Mouse (Mus musculus) urinary bladder, postnatal 14 days (tissue): ENCODE data around the gene Plekhh2.

Source experiments
- DNase-seq: peaks from one replicate; pipeline ENCODE4 v3.0.0; 2021; ENCODE audit warnings: low spot score

The Plekhh2 gene

DNA sequence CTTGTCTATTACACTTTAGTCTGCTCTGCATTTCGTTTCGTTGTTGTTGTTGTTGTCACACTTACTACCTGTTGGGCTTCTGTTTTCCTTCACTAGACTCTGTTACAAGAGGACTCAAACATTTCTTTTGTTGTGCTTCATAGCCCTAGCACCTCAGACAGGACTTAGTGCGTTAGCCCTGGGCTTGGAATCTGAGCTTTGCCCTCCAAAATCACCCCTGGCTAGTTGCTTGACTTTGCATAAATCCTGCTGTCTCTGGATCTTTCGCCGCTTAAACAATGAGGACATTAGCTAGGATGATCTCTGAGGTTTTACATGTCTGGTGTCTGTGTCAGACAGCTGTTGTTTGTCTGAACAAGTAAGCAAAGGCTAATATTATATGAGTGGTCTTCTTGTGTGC lies 62.2 kb downstream of the Plekhh2 start:
- no peak for DNase-seq

DNA sequence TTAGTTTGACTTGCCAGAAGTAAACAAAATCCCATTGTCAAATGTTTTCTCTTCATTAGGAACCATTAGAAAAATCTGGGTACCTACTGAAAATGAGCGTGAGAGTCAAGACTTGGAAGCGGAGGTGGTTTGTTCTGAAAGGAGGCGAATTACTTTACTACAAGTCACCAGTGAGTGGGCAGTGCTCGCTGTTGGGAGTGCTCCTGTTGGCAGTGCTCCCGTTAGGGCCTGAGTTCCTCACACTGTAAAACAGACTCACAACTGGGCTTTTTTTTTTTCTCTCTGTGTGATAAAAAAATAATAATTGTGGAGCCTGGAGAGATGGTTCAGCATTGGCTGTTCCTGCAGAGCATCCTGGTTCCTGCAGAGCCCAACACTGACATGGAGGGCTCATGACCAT lies 63.4 kb downstream of the Plekhh2 start:
- no peak for DNase-seq

DNA sequence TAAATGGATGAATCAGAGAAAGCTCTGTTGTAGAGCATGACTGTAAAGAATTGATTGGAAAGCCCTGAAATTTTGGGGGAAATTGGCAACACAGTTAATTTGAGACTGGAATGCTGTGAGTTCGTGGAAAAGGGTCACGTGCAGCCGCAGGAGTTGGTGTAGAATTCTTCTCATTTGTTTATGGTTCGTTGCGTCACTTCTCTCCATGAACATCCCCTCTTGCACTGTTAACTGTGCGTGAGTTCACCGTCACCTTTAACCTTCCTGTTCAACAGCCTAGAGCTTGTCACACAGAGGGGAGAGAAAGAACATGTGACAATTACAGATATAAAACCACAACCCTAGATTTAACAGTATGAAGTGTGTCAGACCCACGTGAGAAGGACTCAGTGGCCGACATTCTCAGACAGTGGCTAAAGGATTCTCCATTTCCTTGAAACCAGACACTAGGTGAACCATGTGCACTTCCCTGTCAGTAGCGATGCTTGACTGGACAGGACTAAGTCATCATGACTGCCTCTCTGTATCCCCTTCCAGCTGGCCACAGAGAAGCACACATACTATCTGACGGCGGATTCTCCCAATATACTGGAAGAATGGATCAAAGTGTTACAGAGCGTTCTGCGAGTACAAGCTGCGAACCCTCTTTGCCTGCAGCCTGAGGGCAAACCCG lies 65.1 kb downstream of the Plekhh2 start:
- no peak for DNase-seq

DNA sequence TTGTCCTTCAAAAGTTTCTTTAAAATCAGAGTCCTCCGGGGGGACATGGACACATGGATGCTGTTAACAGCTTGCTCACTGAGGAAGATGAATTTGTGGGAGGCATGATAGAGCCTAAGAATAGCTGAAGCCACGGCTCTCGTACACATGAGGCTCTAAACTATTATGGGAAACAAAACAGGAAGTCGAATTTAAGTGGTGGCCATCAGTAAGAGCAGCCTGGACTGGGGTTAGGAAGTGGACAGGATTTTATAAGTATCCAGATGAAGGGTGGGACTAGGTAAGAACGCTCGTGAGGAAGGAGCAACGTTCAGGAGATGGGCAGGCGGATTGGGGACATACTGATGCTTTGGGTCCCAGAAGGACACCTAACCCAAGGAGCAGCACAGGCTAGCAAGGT lies 67.6 kb downstream of the Plekhh2 start:
- no peak for DNase-seq

DNA sequence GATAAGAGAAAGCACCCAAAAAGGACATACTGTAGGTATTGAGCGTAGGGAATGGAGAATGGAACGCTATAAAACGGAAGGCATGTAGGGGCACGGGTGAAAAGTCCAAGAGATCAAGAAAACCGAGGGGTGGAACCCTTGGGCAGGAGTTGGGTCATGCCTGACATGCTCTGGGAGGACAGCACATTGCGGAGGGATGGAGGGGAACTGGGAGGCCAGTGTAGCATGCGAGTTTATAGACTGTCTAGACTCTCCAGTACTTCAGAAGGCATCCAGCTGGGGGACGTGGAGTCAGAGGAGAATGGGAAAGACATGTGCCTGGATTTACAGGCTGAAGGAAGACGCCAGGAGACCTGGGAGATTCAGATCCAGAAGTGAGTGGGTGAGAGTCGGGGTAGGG lies 68.1 kb downstream of the Plekhh2 start:
- no peak for DNase-seq

DNA sequence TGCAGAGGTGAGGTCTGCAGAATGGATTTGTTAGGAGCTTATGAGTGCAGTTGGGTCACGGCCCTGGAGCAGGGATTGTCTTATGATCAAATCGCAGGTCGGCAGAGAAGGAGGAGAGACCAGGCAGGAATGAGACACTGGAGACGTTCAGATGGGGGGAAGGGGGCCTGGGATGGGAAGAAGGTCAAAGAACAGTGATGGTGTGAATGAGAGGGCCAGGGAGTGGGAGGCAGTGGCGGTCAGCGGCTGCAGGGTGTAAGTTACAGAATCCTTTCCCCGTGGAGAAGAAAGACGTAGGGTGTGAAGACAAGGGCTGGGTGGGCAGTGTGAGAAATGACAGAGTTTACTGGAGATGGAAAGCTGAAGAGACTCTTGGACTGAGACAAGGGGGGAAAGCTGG lies 69.1 kb downstream of the Plekhh2 start:
- DNase-seq: no peak

DNA sequence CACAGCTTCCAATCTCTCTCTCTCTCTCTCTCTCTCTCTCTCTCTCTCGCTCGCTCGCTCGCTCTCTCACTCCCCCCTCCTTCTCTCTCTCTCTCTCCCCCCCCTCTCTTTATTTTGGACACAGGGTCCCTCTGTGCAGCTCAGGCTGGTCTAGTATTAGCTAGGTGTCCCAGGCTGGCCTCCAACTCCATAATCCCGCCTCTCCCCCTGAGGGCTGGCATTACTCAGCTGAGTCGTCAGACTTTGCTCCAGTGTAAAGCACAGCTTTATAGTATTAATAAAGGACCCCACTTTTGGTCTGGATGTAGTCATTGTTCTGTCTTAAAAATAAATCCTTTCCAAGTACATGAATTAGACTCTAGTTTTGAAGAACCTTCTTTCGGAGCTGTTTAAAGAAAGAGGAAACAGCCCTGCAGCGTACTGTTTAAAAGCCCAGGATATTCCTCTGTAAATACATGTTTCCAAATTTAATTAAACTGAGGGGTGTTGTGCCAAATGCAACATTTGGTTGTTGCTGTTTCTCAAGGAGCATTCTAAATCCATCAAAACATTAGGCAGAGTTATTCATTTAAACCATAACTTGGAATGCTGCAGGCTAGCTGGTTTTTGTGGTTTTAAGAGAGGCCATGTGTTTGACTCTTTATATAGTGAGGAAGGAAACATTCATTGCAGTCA lies 70.2 kb downstream of the Plekhh2 start:
- DNase-seq: no peak

DNA sequence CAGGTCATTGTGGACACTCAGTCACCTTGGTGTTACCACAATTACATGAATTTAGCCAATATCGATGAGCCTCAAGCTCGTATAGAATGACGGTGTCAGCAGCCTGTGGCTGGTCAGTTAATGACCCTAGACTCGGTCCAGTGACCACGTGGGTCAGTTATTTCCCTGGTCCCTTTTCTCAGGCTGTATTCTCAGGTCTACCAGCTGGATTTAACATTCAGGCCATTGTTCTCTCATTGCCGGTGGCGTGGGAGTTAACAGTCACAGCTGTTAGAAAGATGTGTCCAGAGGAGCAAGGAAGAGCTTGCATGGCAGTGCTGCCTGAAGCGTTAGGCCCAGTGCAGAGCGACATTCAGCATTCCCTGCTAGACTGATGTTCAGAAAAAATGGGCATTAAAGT lies 72.4 kb downstream of the Plekhh2 start:
- DNase-seq: no peak

DNA sequence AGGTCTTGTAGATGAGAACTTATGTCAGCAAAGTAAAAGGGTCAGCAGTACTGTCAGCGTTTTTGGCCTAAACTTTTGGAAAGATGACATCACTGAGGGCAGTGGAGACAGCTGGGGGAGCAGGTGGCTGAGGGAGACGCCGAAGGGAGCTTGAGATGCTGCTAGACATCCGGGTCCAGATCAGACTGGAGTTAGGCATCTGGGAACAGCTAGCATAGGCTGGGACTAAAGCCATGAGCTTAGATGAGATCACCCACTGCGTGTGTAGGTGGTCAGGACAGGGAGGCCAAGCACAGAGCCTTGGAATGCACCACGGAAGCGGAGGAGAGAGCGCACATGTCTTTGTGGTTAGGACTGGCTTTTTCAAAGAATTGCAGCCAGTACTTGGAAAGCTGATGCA lies 73.4 kb downstream of the Plekhh2 start:
- peak; percentile 43 for DNase-seq

DNA sequence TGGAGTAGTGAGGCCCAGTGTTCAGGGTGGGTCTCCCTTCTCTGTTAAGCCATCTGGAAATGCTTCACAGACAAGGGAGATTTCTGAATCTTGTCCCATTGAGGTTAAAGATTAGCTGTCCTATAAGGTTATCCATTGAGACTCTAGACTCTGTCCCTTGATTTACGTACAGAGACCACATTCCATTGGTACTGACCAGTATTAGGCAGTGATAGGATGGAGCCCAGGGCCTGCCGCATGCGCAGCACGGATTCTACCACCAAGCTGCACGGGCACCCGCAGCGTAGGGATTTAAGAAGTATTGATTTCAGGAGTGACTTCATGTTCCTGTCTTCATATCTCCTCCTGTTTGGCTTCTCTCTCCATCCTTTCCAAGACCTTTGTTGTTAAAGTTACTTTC lies 78.4 kb downstream of the Plekhh2 start:
- no peak for DNase-seq

DNA sequence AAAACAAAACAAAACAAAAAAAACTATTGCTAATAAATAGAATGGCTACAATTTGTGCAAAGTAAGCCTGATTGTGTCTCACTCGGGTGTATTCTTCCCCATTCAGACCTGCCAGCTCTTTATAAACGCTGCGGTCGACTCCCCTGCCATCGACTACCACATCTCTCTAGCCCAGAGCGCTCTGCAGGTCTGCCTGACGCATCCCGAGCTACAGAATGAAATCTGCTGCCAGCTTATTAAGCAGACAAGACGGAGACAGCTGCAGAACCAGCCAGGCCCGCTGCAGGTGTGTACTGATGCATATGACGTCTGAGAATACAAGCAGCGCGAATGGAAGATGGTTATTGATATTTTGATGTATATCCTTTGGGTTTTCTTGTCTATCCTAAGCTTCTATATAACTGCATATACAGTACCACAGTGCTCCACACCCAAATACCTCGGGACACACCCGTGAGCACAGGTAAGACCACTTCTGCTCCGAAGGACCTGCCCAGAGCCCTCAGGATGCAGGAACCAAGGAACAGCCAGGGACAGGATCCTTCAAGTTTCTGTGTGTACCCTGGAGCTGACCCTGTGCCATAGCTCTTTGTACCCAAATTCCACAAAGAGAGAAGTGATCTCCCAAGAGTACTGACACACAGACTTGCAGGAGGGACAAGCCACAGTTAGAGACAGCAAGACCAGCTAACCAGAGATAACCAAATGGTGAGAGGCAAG lies 79.9 kb downstream of the Plekhh2 start:
- DNase-seq: no peak

DNA sequence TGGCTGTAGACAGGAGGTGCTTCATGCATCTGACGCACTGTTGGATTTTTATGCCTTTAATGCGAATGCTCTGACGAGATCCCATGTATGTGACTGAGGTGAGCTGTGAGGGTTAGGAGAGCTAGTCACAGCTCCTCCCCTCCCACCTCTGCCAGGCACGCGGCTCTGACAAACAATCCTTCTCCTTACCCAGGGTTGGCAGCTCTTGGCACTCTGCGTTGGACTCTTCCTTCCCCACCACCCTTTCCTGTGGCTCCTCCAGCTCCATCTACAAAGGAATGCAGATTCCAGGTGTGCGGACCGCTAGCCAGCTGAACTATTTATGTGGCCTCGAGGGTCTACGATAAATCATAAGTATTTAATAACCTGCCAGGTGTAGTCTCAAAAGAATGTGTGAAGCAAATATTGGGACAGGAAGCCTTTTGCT lies 84.3 kb downstream of the Plekhh2 start:
- DNase-seq: no peak

DNA sequence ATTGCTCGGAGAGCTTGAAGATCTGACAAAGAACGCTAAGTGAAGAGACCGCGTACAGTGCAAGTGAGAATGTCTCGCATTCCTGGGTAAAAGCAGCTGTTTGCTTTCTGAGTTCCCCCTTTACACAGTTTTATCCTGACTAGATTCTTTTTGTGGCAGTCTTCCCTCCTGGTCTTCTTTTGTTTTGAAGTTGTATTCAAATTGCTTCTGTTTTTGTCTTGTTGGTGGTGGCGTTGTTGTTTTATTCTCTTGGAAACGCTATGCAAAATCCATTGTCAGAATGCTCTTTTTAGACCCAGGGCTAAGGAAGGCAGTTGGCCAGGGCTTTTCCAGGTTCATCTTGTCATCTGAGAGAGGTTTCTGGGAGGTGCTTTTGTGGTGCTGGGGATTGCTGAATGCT lies 84.8 kb downstream of the Plekhh2 start:
- DNase-seq: no peak

DNA sequence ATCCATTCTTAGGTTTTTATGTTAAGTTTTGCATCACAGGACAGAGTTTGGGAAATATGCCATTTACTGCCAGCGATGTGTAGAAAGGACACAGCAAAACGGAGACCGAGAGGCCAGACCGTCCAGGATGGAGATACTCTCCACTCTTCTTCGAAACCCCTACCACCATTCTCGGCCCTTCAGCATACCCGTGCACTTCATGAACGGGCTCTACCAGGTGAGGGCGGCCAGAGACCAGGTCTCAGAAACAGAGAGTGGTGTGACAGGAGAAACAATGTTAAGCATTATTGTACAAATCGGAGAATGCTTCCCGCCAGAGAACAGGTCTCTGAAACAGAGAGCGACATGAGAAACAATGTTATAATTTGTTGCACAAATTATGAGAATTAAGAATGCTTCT lies 86.2 kb downstream of the Plekhh2 start:
- no peak for DNase-seq

DNA sequence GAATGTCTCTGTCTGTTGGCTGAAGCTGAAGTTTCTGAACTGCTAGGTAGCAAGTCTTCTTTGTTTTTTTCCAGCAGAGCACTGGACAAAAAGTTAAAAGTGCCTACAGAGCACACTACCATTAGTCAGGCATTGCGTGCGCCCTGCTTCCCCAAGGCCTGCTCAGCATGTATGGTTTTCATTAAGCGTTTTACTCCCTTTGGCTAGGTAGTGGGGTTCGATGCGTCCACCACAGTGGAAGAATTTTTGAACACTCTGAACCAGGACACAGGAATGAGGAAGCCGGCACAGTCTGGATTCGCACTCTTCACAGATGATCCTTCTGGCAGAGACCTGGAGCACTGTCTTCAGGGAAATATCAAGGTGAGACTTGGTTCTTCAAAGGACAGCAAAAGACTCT lies 87.2 kb downstream of the Plekhh2 start:
- no peak for DNase-seq

DNA sequence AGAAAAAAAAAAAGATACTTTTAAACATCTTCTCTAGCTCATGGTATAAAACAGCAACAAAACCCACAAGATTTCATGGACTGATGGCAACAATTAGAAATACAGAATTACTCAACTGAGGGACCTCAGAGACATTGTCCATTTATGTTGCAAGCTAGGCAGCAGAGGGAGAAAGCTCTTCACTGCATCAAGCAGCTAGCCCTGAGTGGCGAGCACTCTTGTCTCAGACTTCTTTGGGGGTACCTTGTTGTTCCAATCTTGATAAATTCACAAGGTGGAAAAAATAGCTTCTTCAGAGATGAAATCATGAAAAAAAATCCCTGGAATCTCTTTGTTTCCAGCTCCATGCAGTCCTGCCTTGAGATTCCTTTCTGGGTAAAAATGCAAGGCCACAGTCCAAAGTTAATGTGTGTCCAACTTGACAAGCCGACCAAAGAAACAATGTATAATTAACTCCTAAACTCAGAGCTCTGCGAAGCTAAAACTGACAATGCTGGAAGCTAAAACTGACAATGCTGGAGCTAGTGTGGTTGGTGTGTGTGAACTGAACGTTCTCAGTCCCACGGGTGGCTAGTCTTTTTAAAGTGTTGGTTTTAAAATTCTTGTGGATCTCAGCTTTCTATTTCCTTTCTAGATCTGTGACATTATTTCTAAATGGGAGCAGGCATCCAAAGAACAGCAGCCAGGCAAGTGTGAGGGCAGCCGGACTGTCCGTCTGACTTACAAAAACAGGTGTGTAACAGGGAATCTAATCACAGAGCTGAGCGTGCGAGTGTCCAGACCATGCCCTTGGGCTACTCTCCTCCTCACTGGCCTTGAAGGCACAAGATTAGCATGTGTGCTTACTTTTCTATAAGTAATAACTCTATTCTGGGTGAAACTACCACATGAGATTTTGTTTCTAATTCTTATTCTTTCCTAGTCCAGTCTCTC lies 88.6 kb downstream of the Plekhh2 start:
- DNase-seq: no peak

DNA sequence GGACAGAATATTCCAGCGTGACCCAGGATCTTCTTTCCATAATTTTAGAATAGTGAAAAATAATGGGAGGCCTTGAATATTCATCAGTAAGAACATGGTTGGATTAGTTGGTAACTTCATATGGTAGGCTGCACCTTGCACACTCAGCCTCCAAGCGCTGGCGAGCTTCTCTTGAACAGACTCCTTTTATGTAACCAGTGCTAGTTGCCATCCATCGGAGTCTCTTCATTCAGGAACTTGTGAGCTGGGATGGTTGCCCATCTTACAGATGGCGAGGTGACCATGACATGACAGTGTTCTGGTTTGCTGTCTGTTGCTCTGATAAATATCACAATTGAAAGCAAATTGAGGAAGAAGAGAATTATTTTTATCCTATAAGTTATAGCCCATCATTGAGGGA lies 90.1 kb downstream of the Plekhh2 start:
- no peak for DNase-seq

DNA sequence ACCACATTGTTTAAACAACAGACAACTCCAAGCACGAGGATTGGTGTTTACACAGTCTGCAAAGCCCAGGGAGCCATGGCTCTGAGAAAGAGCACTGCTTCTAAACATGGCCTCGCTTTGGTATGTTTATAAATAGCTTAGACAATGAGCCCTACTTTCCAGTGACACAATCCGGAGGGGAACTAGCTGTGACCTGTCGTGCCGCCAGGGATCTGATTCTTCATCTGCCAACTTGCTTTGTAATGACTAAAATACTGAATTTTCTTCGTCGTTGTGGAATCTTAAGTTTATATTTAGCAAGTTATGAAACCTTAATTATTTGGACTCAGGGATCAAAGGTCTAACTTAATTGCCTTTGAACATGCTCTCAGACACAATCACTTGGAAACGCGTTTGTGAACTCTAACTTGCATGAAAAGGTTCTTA lies 91.5 kb downstream of the Plekhh2 start:
- DNase-seq: no peak

DNA sequence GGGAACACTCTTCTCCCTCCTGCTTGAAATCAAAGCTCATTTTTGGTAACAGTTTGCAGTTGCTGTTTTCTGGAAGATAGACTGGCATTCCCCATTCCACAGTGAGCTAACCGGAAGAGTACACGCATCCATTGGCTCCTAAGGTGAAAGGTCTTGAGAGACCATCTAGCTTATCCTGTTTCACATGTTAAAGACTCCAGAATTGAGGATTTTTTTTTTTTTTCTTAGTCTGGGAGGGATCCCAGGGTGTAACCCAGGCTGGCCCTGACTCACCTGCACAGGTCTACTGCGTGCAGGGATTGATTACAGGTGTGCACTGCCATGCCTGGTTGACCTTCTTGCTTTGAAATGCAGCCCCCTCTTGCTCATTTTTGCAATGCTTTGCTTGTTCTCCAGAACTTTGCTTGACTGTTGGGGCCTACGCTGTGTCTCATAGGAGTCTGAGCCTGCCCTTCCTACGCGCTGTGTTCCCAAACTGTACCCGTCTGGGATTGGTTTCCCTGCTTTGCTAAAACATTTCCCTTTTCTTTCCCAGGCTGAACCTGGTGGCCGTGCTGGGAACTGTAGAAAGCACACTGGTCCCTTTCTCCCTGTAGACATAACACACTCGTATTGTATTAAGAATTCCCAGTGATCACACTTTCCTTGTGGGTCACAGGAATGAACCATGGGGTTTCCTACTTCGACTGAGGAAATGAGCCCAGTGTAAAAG lies 92.2 kb downstream of the Plekhh2 start:
- no peak for DNase-seq

DNA sequence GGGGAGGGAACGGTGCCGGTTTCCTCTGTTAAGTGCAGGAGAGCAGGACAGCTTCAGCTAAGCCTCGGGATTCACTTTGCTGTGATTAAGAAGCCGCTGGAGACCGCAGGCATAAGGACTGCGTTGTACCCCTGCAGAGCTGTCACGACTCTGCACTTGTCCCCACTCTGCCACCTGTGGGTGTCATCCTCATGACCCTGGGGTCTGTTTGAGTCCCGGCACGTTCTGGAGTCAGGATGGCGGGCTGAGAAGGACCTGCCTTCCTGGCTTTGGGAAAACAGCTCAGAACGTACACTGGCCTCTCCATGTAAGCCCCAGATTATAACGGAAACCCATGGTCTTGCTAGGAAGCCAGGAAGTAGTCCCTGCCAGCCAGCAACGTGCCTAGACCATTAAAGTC lies 95.3 kb downstream of the Plekhh2 start:
- DNase-seq: no peak

DNA sequence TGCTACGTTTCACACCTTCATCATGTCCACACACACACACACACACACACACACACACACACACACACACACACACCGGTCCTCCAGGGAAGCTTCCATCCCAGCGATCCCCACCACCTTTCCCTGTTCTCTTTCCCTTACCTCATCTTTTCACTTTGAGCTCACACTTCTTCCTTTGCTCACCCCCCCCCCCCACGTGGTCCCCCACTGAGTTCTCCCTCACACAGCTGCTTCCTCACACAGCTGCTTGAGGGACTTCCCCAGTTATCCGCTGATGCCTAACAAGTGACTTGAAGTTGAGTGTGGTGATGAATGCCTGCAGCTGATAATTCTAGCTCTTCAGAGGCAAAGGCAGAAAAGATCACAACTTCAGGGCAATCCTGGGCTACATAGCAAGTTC lies 95.9 kb downstream of the Plekhh2 start:
- no peak for DNase-seq

DNA sequence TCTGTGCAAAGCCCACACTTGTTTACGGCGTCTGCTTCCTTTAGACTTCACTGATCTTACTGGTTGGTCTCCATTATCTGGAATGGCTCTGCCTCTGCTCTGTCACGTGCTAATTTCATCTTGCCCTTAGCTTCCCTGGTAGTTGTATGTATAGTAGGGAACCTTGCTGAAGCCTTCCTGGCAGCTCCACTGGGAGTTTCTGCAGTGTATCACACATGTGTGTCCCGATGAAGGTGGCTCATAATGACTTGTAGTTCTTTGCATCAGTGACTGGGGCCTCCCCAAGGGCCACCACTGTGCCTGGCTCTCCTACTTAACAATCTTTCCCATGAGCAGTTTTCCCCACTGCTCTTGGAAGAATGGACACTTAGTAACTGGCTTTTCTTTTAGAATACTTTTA lies 96.9 kb downstream of the Plekhh2 start:
- no peak for DNase-seq
